Mouse (Mus musculus) liver, adult 2 months (tissue): ENCODE measurements around the gene St3gal6. TPM values are rescaled to one million over a fixed set of nuclear protein-coding genes. Genes with fewer than 3 reads are reported as not detected.

Experiments used
- DNase-seq: peaks from one replicate; pipeline ENCODE4 v3.0.0-alpha.2; 2011; ENCODE audit warnings: low read depth, low spot score; ENCODE audit errors: extremely low read depth
- H3K27ac ChIP-seq: fragments of 200-500 bp; replicated peaks from 2 replicates; pipeline ENCODE4 v1.5.1; 2012; ENCODE audit warnings: low read depth, mild to moderate bottlenecking, control low read depth, inconsistent platforms, low read length; ENCODE audit not compliant: insufficient read depth
- H3K27me3 ChIP-seq: fragments of 200-500 bp; 2 replicates; pipeline ENCODE4 v1.6.1; 2012; ENCODE audit warnings: mild to moderate bottlenecking, moderate library complexity, low read length, inconsistent platforms; ENCODE audit not compliant: control insufficient read depth, insufficient read depth
- H3K36me3 ChIP-seq: fragments of 200-500 bp; 2 replicates; pipeline ENCODE4 v1.6.1; 2012; ENCODE audit warnings: low read length, inconsistent platforms; ENCODE audit not compliant: control insufficient read depth, insufficient read depth
- H3K4me1 ChIP-seq: fragments of 200-500 bp; 2 replicates; pipeline ENCODE4 v1.6.1; 2011; ENCODE audit warnings: low read length; ENCODE audit not compliant: control insufficient read depth, insufficient read depth
- H3K4me3 ChIP-seq: fragments of 200-500 bp; 2 replicates; pipeline ENCODE4 v1.5.1; 2011; ENCODE audit warnings: low read depth, mild to moderate bottlenecking, control low read depth, low read length, moderate library complexity; ENCODE audit not compliant: insufficient read depth
- H3K79me2 ChIP-seq: fragments of 200-500 bp; 2 replicates; pipeline ENCODE4 v1.6.1; 2012; ENCODE audit warnings: inconsistent platforms, mild to moderate bottlenecking, low read length, moderate library complexity; ENCODE audit not compliant: control insufficient read depth, insufficient read depth
- H3K9ac ChIP-seq: fragments of 200-500 bp; 2 replicates; pipeline ENCODE4 v1.6.1; 2012; ENCODE audit warnings: low read depth, mild to moderate bottlenecking, control low read depth, inconsistent platforms, low read length
- CTCF ChIP-seq: fragments of 200-500 bp; IDR thresholded peaks from 2 replicates; pipeline ENCODE4 v1.5.1; 2011; ENCODE audit warnings: low read depth, low read length, control low read depth
- POLR2A ChIP-seq: fragments of 200-500 bp; IDR thresholded peaks from 2 replicates; pipeline ENCODE4 v1.6.1; 2011; ENCODE audit warnings: low read length, control low read depth; ENCODE audit not compliant: insufficient read depth; ENCODE audit errors: extremely low read depth
- WGBS: fragments of 180-500 bp; shearing (Covaris S2); methylation state at CpG from one replicate; pipeline ENCODE4 v1.1.7; 2018; 5-methylcytosine and 5-hydroxymethylcytosine counted together
- polyA plus RNA-seq: library from polyadenylated mRNA; depleted of rRNA; stranded (reverse); fragments of >200 nt; gene quantifications from 2 replicates; pipeline ENCODE4 v1.2.3, GENCODE M21; 2012
- total RNA-seq: library from RNA; depleted of rRNA; stranded (reverse); fragments of >200 nt; gene quantifications from 2 replicates; pipeline ENCODE4 v1.2.3, GENCODE M21; 2014

The St3gal6 gene
- total and polyA plus RNA-seq, 2 experiments, result 4.8 to 5.1 TPM

DNA sequence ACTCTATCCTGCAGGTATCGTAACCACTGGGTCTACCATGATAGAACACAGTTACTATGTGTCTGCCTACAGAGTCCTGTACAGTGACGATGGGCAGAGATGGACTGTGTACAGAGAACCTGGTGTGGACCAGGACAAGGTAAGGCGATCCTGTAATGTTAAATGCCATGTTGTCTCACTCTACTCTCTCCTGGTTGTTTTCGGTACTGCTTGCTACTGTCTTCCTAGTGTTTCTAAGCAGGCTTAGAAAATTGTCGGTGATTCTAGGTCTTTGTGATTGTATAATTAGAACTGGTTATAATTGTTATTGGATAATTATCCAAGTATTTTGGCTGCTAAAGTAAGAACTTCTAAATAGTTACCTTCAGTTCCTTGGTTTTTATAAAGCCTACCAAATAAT, 72.4 kb downstream of the St3gal6 start:
- TF ChIP-seq POLR2A (no peak), CTCF (no peak)

DNA sequence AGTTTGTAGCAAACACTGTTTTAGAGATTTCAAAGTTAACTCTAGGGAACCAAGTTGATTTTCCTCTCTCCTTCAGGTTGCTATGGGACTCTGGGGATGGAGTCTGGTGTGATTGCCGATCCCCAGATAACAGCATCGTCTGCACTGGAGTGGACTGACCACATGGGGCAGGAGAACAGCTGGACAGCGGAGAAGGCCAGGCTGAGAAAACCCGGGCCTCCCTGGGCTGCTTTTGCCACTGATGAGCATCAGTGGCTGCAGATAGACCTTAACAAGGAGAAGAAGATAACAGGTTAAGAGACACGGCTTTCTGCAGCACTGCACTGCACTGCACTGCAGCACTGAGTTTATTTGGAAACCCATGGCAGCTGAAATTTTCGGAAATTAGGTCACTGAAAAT, 73.4 kb downstream of the St3gal6 start:
- WGBS, result 72% methylated on average over 6 of the region's 6 CpGs
- Histone ChIP-seq H3K36me3 (no peaks in the 10 kb centered on the region), H3K27ac (no peak overlapping the region), H3K27me3 (no peaks in the 10 kb centered on the region), H3K79me2 (no peaks in the 10 kb centered on the region), H3K4me3 (no peak overlapping the region), H3K4me1 (0 out of 2 replicates have a peak, but pooled peaks cover 1% of the 10 kb centered on the region), H3K9ac (no peak overlapping the region)
- TF ChIP-seq POLR2A (no peak), CTCF (no peak)
- no peak for DNase-seq

More for the DNA sequence above, 72.4 kb downstream of the St3gal6 start:
- Histone ChIP-seq H3K27ac (no peak overlapping the region), H3K9ac (no peak overlapping the region), H3K4me3 (no peak overlapping the region), H3K79me2 (no peaks in the 10 kb centered on the region), H3K36me3 (no peaks in the 10 kb centered on the region), H3K4me1 (0 out of 2 replicates have a peak, but pooled peaks cover 1% of the 10 kb centered on the region), H3K27me3 (no peaks in the 10 kb centered on the region)
- no peak for DNase-seq
- 93% methylated on average over 5 of the region's 5 CpGs for WGBS

DNA sequence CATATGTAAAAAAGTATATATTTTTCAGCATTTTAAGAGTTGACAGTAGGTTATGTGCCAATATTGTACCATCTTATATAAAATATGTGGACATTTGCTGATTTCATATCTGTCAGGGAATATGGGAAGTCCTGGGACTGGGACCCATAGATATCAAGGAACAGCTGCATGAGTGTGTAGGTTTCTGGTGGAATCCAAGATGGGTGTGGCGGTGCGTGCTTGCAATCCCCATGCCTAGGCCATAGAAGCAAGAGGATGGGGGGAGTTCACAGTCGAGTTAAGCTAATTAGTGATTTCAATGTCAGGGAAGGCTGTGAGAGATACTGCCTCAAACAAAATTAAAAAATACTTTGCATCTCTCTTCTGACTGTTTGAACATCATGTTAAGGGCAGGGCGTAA, 75.0 kb downstream of the St3gal6 start:
- H3K36me3 ChIP-seq, result no peaks in the 10 kb centered on the region
- 91% methylated on average over 4 of the region's 4 CpGs for WGBS
- no peak overlapping the region for H3K4me3 ChIP-seq
- H3K27me3 ChIP-seq, result no peaks in the 10 kb centered on the region
- no peak overlapping the region; the same call in 1 of the 2 replicates for H3K27ac ChIP-seq
- H3K79me2 ChIP-seq, result no peaks in the 10 kb centered on the region
- TF ChIP-seq POLR2A (no peak), CTCF (no peak)
- H3K9ac ChIP-seq, result no peak overlapping the region
- no peak for DNase-seq
- 0 out of 2 replicates have a peak, but pooled peaks cover 1% of the 10 kb centered on the region for H3K4me1 ChIP-seq

DNA sequence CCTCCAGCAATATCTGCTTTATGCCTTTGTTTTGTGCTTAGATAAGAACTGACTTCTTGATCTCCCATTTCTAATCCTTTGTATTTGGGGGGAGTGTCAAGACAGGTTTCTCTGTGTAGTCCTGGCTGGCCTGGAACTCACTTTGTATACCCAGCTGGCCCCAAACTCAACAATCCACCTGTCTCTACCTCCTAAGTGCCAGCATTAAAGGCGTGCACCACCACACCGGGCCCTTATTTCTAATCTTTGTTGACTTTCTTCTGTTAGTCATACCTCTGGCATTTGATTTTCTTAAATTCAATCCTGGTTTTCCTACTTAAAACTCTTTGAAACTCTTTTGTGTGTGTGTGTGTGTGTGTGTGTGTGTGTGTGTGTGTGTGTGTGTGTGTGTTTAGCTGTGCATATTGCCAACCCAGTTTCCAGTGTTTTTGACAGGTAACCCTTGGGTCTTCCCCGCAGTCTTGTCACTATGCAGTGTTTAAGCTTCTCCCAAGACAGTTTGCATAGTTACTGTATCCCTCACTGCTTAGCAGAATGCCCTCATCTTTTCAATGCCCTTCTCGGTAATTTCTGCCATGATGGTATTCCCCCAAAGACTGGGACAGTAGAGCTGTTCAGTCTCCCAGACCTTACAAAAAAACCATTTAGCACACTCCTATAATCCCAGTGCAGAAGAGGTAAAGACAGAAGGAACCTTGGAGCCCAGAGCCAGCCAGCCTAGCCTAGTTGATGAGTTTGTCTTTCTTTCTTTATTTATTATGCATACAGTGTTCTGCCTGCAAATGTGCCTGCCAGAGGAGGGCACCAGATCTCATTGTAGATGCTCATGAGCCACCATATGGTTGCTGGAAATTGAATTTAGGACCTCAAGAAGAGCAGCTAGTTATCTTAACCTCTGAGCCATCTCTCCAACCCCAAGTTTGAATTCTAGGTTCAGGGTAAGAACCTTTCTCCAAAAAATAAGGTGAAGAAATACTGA, 77.5 kb downstream of the St3gal6 start:
- Histone ChIP-seq H3K36me3 (no peaks in the 10 kb centered on the region), H3K27me3 (no peaks in the 10 kb centered on the region), H3K4me1 (no peaks in the 10 kb centered on the region), H3K79me2 (no peaks in the 10 kb centered on the region), H3K9ac (no peak overlapping the region), H3K27ac (no peak overlapping the region), H3K4me3 (no peak overlapping the region)
- TF ChIP-seq POLR2A (no peak), CTCF (no peak)
- DNase-seq, result no peak
- 93% methylated on average over 4 of the region's 4 CpGs for WGBS

- no peak for DNase-seq
- no peak for TF ChIP-seq POLR2A
- TF ChIP-seq CTCF, result peak; percentile 31; the same call in 1 of the 2 replicates
- Histone ChIP-seq H3K27me3 (no peaks in the 10 kb centered on the region), H3K9ac (no peak overlapping the region), H3K36me3 (no peaks in the 10 kb centered on the region), H3K79me2 (no peaks in the 10 kb centered on the region), H3K27ac (no peak overlapping the region), H3K4me3 (no peak overlapping the region), H3K4me1 (no peaks in the 10 kb centered on the region)
- WGBS, result 56% methylated on average over 6 of the region's 6 CpGs
These were observed 79.3 kb downstream of the St3gal6 start for GRCm38 (mm10) chr16:58444735-58445134.

GRCm38 (mm10) chr16:58432384-58432783, 91.7 kb downstream of the St3gal6 start:
- DNase-seq, result no peak
- H3K9ac ChIP-seq, result no peak overlapping the region
- no peaks in the 10 kb centered on the region; the same call in 1 of the 2 replicates for H3K79me2 ChIP-seq
- no peaks in the 10 kb centered on the region for H3K36me3 ChIP-seq
- H3K27me3 ChIP-seq, result no peaks in the 10 kb centered on the region
- H3K4me1 ChIP-seq, result no peaks in the 10 kb centered on the region
- no peak overlapping the region for H3K27ac ChIP-seq
- TF ChIP-seq POLR2A, result no peak
- TF ChIP-seq CTCF, result no peak
- 94% methylated on average over 1 of the region's 1 CpGs for WGBS
- no peak overlapping the region for H3K4me3 ChIP-seq
